Mouse (Mus musculus) midbrain, embryonic 12.5 days (tissue): Measurements from ENCODE around the gene Nutf2. TPM values are rescaled to one million over a fixed set of nuclear protein-coding genes. Genes with fewer than 3 reads are reported as not detected.

Source experiments
- ATAC-seq: fragments of 200-750 bp; cut with Nextera tagmentation; 2 replicates; pipeline ENCODE4 v1.8.0; 2017; ENCODE audit warnings: low read depth, moderate TSS enrichment, moderate library complexity; ENCODE audit not compliant: low FRiP score
- H3K27ac ChIP-seq: fragments of 300-500 bp; sonication (generic); replicated peaks from 2 replicates; pipeline ENCODE4 v1.5.1; 2016; ENCODE audit warnings: mild to moderate bottlenecking
- H3K27me3 ChIP-seq: fragments of 300-500 bp; sonication (generic); 2 replicates; pipeline ENCODE4 v1.6.1; 2016; ENCODE audit warnings: mild to moderate bottlenecking
- H3K36me3 ChIP-seq: fragments of 300-500 bp; sonication (generic); 2 replicates; pipeline ENCODE4 v1.6.1; 2016
- H3K4me1 ChIP-seq: fragments of 300-500 bp; sonication (generic); 2 replicates; pipeline ENCODE4 v1.6.1; 2016
- H3K4me2 ChIP-seq: fragments of 300-500 bp; sonication (generic); replicated peaks from 2 replicates; pipeline ENCODE4 v1.6.1; 2016; ENCODE audit warnings: mild to moderate bottlenecking, moderate library complexity
- H3K4me3 ChIP-seq: fragments of 300-500 bp; sonication (generic); 2 replicates; pipeline ENCODE4 v1.5.1; 2016; ENCODE audit warnings: mild to moderate bottlenecking
- H3K9ac ChIP-seq: fragments of 300-500 bp; sonication (generic); replicated peaks from 2 replicates; pipeline ENCODE4 v1.6.1; 2016; ENCODE audit warnings: mild to moderate bottlenecking, moderate library complexity
- H3K9me3 ChIP-seq: fragments of 300-500 bp; sonication (generic); 2 replicates; pipeline ENCODE4 v1.6.1; 2016; ENCODE audit warnings: mild to moderate bottlenecking
- WGBS: fragments of 180-500 bp; shearing (Covaris S2); methylation state at CpG from one replicate; pipeline ENCODE4 v1.1.7; 2016; 5-methylcytosine and 5-hydroxymethylcytosine counted together
- polyA plus RNA-seq: library from polyadenylated mRNA; unstranded; fragments of >200 nt; fragmentation: Nextera tagmentation; extraction: Ambion mirVana; gene quantifications from 2 replicates; pipeline ENCODE4 v1.2.1, GENCODE M21; 2016

Nutf2 gene
- polyA plus RNA-seq, 1 experiment from 2014 or later, result 280 TPM

GRCm38 (mm10) chr8:105835318-105835717 lies 25.1 kb upstream of the Nutf2 start:
- Histone ChIP-seq H3K4me3 (no peak overlapping the region), H3K4me2 (no peak overlapping the region), H3K27me3 (no peaks in the 10 kb centered on the region), H3K27ac (no peak overlapping the region), H3K9ac (no peak overlapping the region), H3K4me1 (no peaks in the 10 kb centered on the region), H3K36me3 (no peaks in the 10 kb centered on the region), H3K9me3 (no peaks in the 10 kb centered on the region)
- ATAC-seq, result no peak
- WGBS, result 32% methylated on average over 11 of the region's 11 CpGs

GRCm38 (mm10) chr8:105836991-105837390 lies 23.4 kb upstream of the Nutf2 start:
- Histone ChIP-seq H3K4me2 (no peak overlapping the region), H3K36me3 (no peaks in the 10 kb centered on the region), H3K4me3 (no peak overlapping the region), H3K9ac (no peak overlapping the region), H3K27me3 (no peaks in the 10 kb centered on the region), H3K27ac (no peak overlapping the region), H3K9me3 (no peaks in the 10 kb centered on the region), H3K4me1 (no peaks in the 10 kb centered on the region)
- 77% methylated on average over 6 of the region's 6 CpGs for WGBS
- ATAC-seq, result no peak

DNA sequence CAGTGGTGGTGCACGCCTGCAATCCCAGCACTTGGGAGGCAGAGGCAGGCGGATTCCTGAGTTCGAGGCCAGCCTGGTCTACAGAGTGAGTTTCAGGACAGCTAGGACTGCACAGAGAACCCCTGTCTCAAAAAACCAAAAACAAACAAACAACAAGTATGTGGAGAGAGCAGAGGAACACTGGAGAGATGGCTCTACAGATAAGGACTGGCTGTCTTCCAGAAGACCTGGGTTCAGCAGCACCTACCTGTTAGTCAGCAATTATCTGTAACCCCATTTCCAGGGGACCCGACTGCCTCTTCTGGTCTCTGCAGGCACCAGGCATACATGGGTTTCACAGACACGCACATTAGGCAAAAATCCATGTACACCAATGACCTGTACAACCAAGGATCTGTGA lies 21.2 kb upstream of the Nutf2 start:
- Histone ChIP-seq H3K4me1 (no peaks in the 10 kb centered on the region), H3K9ac (no peak overlapping the region), H3K27me3 (no peaks in the 10 kb centered on the region), H3K9me3 (no peaks in the 10 kb centered on the region), H3K27ac (no peak overlapping the region), H3K4me2 (no peak overlapping the region), H3K4me3 (no peak overlapping the region), H3K36me3 (peaks cover 8% of the 10 kb centered on the region)
- ATAC-seq, result no peak
- WGBS, result 96% methylated on average over 5 of the region's 5 CpGs

- Histone ChIP-seq H3K27ac (no peak overlapping the region), H3K27me3 (no peaks in the 10 kb centered on the region), H3K36me3 (peaks cover 64% of the 10 kb centered on the region), H3K4me1 (peaks cover 8% of the 10 kb centered on the region), H3K4me3 (no peak overlapping the region), H3K4me2 (no peak overlapping the region), H3K9ac (no peak overlapping the region), H3K9me3 (no peaks in the 10 kb centered on the region)
- 94% methylated on average over 11 of the region's 11 CpGs for WGBS
- ATAC-seq, result no peak
These were observed 13.7 kb upstream of the Nutf2 start for GRCm38 (mm10) chr8:105846678-105847077.

- Histone ChIP-seq H3K27ac (no peak overlapping the region), H3K4me2 (no peak overlapping the region), H3K4me1 (peaks cover 8% of the 10 kb centered on the region), H3K9ac (no peak overlapping the region), H3K4me3 (no peak overlapping the region), H3K36me3 (peaks cover 48% of the 10 kb centered on the region), H3K27me3 (no peaks in the 10 kb centered on the region), H3K9me3 (no peaks in the 10 kb centered on the region)
- WGBS, result 87% methylated on average over 4 of the region's 4 CpGs
- no peak for ATAC-seq
These were observed 10.4 kb upstream of the Nutf2 start for GRCm38 (mm10) chr8:105850014-105850413.

DNA sequence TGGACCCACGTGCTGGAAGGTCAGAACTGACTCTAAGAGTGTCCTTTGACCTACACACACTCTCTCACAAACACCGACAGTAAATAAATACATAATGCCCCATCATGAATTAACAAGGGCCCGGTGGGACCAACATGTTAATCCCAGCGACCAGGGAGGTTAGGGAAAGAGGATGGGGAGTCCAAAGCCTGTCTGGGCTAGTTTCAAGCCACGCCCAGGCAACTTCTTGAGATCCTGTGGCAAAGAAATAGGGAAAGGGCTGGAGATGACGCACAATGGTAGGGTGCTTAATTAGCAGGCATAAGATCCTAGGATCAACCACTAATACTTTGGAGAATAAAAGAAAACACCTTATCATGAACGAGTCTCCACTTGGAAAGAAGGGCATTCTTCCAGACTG lies 9.8 kb upstream of the Nutf2 start:
- Histone ChIP-seq H3K27ac (no peak overlapping the region), H3K9me3 (no peaks in the 10 kb centered on the region), H3K4me3 (peak overlapping the region; percentile 20), H3K27me3 (no peaks in the 10 kb centered on the region), H3K9ac (no peak overlapping the region; the same call in 1 of the 2 replicates), H3K4me2 (peak overlapping the region; percentile 87), H3K36me3 (peaks cover 42% of the 10 kb centered on the region), H3K4me1 (peaks cover 11% of the 10 kb centered on the region)
- no peak for ATAC-seq
- WGBS, result 81% methylated on average over 7 of the region's 7 CpGs

DNA sequence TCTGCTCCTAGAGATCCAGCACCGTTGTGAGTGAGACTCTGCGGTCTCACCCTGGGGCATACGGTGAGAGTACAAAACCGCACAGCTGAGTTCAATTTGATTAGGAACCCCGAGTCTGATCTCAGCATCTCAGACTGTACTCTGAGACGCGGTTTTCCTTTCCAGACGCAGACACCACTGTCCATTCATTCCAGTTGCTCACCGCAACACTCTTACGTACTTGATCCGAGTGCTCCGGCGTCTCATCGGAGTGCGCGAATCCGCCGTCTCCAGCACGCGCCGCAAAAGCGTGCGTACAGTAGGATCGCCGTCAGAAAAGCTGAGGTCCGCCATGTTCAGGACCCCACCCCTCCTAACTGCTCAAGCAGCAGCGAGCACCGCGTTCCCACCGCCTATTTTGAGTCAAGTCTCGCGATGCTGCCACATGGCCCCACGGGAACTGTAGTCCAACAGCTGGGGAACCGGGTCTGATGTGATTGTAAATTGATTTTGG lies 8.7 kb upstream of the Nutf2 start:
- WGBS, result under 1% methylated on average over 34 of the region's 34 CpGs
- peak; percentile 83 for ATAC-seq
- Histone ChIP-seq H3K9me3 (no peaks in the 10 kb centered on the region), H3K27ac (peak overlapping the region; percentile 64), H3K4me3 (peak overlapping the region; percentile 76), H3K36me3 (peaks cover 31% of the 10 kb centered on the region), H3K4me1 (peaks cover 21% of the 10 kb centered on the region), H3K9ac (peak overlapping the region; percentile 81), H3K4me2 (peak overlapping the region; percentile 87), H3K27me3 (no peaks in the 10 kb centered on the region)

DNA sequence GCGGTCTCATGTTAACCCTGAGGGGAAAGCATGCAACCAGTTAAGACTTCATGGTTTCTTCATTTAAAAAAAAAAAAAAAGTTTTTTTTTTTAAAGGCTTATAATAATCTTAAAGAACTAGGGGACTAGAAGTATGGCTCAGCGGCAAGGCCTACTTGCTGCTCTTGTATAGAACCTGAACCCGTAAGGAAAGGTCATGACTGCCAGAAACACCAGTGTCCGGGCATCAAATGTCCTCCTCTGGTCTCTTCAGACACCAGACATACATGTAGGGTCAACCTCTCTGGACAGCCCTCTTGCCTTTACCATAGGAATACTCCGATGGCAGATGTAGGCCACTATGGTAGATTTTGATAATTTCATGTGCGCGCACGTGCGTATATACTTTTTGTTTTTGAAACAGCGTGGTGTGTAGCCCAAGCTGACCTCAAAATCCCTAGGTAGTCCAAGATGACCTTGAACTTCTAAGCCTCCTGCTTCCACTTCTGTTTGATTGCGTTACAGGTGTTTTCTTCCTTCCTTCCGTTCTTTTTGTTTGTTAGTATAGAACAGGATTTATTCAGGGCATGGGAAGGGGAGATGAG lies 8.1 kb upstream of the Nutf2 start:
- H3K9me3 ChIP-seq, result no peaks in the 10 kb centered on the region
- H3K36me3 ChIP-seq, result peaks cover 26% of the 10 kb centered on the region
- H3K4me2 ChIP-seq, result no peak overlapping the region
- ATAC-seq, result no peak
- H3K4me3 ChIP-seq, result peak overlapping the region; percentile 76
- peaks cover 26% of the 10 kb centered on the region for H3K4me1 ChIP-seq
- no peak overlapping the region for H3K27ac ChIP-seq
- H3K9ac ChIP-seq, result peak overlapping the region; percentile 81; the same call in 1 of the 2 replicates
- H3K27me3 ChIP-seq, result no peaks in the 10 kb centered on the region
- WGBS, result 83% methylated on average over 12 of the region's 12 CpGs

DNA sequence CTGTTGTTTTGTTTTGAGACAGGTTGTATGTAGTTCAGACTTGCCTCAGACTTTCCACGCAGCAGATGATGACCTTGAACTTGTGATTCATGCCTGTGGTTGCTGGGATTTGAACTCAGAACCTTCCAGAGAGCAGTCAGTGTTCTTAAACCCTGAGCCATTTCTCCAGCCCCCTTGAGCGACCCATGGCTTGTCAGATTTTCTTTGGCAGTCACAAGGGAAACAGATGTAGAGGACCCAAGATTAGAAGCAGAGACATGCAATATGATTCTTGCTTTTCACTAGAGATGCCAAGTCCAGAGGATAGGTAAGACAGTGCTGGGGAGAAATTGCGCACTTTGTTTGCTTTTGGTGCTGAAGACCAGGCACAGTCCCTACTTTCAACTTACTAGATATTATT lies 7.2 kb upstream of the Nutf2 start, which contains the start of gene Cenpt:
Gene Cenpt, minus strand, starts transcription at position 101 of the 400 bp plus-strand sequence.
- H3K27ac ChIP-seq, result no peak within 1 kb of the TSS
- H3K36me3 ChIP-seq, result peaks cover 22% of the 10 kb centered on the region
- no peak for ATAC-seq
- H3K27me3 ChIP-seq, result no peaks in the 10 kb centered on the region
- H3K4me1 ChIP-seq, result peaks cover 35% of the 10 kb centered on the region
- no peaks in the 10 kb centered on the region for H3K9me3 ChIP-seq
- H3K4me2 ChIP-seq, result no peak within 1 kb of the TSS
- H3K9ac ChIP-seq, result no peak within 1 kb of the TSS
- 93% methylated on average over 3 of the region's 3 CpGs for WGBS
- no peak within 1 kb of the TSS for H3K4me3 ChIP-seq

DNA sequence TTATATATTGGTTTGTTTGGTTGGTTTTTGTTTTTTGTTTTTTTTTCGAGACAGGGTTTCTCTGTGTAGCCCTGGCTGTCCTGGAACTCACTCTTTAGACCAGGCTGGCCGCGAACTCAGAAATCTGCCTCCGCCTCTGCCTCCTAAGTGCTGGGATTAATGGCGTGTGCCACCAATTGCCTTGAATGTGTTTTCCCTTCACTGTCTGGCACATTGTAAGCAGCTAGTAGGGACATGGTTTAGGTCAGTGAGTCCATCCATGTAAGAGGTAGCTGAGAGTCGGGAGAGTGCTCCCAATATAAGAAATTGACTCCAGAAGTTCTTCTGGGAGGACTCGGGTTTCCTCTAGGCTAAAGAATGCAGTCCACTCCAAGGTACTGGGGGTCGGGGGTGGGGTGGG lies 6.1 kb upstream of the Nutf2 start:
- Histone ChIP-seq H3K9me3 (no peaks in the 10 kb centered on the region), H3K36me3 (peaks cover 18% of the 10 kb centered on the region), H3K4me3 (peak overlapping the region; percentile 79), H3K4me2 (peak overlapping the region; percentile 97), H3K4me1 (peaks cover 44% of the 10 kb centered on the region), H3K27ac (peak overlapping the region; percentile 83; the same call in 1 of the 2 replicates), H3K27me3 (no peaks in the 10 kb centered on the region), H3K9ac (peak overlapping the region; percentile 86; the same call in 1 of the 2 replicates)
- WGBS, result 22% methylated on average over 8 of the region's 8 CpGs
- ATAC-seq, result peak; percentile 20; the same call in 1 of the 2 replicates

DNA sequence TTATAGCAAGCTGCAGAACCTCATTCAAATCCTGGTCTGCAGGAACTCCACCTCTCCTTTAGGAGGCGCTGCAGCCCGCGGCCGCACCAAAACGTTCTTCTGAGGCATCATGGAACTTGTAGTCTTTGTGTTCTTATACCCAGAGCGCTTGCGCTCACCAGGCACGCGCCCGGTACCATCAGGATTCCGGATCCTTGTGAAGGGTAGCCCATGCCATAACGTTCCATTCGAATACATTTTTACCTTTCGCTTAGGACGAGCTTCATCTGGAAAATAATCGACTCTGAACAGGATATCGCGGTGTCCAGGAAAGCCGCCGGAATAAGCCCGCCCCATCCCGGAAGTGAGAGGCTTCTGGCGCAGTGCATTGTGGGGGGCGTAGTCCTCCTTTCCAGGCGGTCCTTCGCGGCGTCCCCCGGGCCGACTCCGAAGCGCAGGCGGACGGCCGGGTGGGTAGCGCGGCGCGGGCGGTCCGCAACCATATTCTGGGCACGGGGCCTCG lies 5.6 kb upstream of the Nutf2 start, which contains the start of gene Thap11:
Gene Thap11, plus strand, starts transcription at position 418 of the 502 bp plus-strand sequence.
- ATAC-seq, result peak; percentile 88
- Histone ChIP-seq H3K36me3 (peaks cover 13% of the 10 kb centered on the region; the same call in 1 of the 2 replicates), H3K27me3 (no peaks in the 10 kb centered on the region), H3K4me2 (peak within 1 kb of the TSS; percentile 97), H3K4me1 (peaks cover 49% of the 10 kb centered on the region), H3K27ac (peak within 1 kb of the TSS; percentile 83), H3K9me3 (no peaks in the 10 kb centered on the region), H3K9ac (peak within 1 kb of the TSS; percentile 86), H3K4me3 (peak within 1 kb of the TSS; percentile 79)
- WGBS, result under 1% methylated on average over 41 of the region's 43 CpGs
